Mouse (Mus musculus) midbrain, postnatal 0 days (tissue): ENCODE data around the gene Lsm12. TPM values are rescaled to one million over a fixed set of nuclear protein-coding genes. Genes with fewer than 3 reads are reported as not detected.

ENCODE experiments used
- ATAC-seq: fragments of 200-750 bp; cut with Nextera tagmentation; 2 replicates; pipeline ENCODE4 v1.8.0; 2017; ENCODE audit warnings: moderate number of reproducible peaks, mild to moderate bottlenecking, moderate TSS enrichment, moderate library complexity; ENCODE audit not compliant: low FRiP score
- DNase-seq: peaks from one replicate; pipeline ENCODE4 v3.0.0-alpha.2; 2015; ENCODE audit warnings: low spot score
- H3K27ac ChIP-seq: fragments of 300-500 bp; sonication (generic); 2 replicates; pipeline ENCODE4 v1.5.1; 2014; ENCODE audit warnings: low read depth, mild to moderate bottlenecking, low read length, mixed read lengths
- H3K27me3 ChIP-seq: fragments of 300-500 bp; sonication (generic); 2 replicates; pipeline ENCODE4 v1.6.1; 2014; ENCODE audit warnings: low read length, control low read depth, mixed read lengths; ENCODE audit not compliant: insufficient read depth
- H3K36me3 ChIP-seq: fragments of 300-500 bp; sonication (generic); 2 replicates; pipeline ENCODE4 v1.6.1; 2014; ENCODE audit warnings: low read length, control low read depth, mixed read lengths; ENCODE audit not compliant: insufficient read depth
- H3K4me1 ChIP-seq: fragments of 300-500 bp; sonication (generic); 2 replicates; pipeline ENCODE4 v1.6.1; 2014; ENCODE audit warnings: mild to moderate bottlenecking, control low read depth, antibody characterized with exemption, low read length, mixed read lengths; ENCODE audit not compliant: insufficient read depth
- H3K4me2 ChIP-seq: fragments of 300-500 bp; sonication (generic); 2 replicates; pipeline ENCODE4 v1.6.1; 2014; ENCODE audit warnings: low read depth, mild to moderate bottlenecking, low read length, mixed read lengths; ENCODE audit not compliant: poor library complexity, severe bottlenecking
- H3K4me3 ChIP-seq: fragments of 300-500 bp; sonication (generic); 2 replicates; pipeline ENCODE4 v1.5.1; 2014; ENCODE audit warnings: low read depth, mild to moderate bottlenecking, low read length, moderate library complexity
- H3K9ac ChIP-seq: fragments of 300-500 bp; sonication (generic); replicated peaks from 2 replicates; pipeline ENCODE4 v1.6.1; 2014; ENCODE audit warnings: mild to moderate bottlenecking, low read length, moderate library complexity, mixed read lengths; ENCODE audit not compliant: poor library complexity, severe bottlenecking
- H3K9me3 ChIP-seq: fragments of 300-500 bp; sonication (generic); 2 replicates; pipeline ENCODE4 v1.6.1; 2016; ENCODE audit warnings: low read length, control low read depth
- CTCF ChIP-seq: IDR thresholded peaks from 2 replicates; pipeline ENCODE4 v1.5.1; 2016; ENCODE audit warnings: antibody characterized with exemption, mild to moderate bottlenecking
- WGBS: fragments of 180-500 bp; shearing (Covaris S2); extraction: QIAGEN DNeasy Blood & Tissue Kit; methylation state at CpG from one replicate; pipeline ENCODE4 v1.1.7; 2014; 5-methylcytosine and 5-hydroxymethylcytosine counted together
- polyA plus RNA-seq: library from polyadenylated mRNA; unstranded; fragments of >200 nt; fragmentation: Nextera tagmentation; extraction: Ambion mirVana; gene quantifications from 2 replicates; pipeline ENCODE4 v1.2.1, GENCODE M21; 2015
- total RNA-seq: library from RNA; depleted of rRNA; stranded (reverse); fragments of >200 nt; gene quantifications from 2 replicates; pipeline ENCODE4 v1.2.3, GENCODE M21; 2014

The Lsm12 gene
- total and polyA plus RNA-seq, 2 experiments from 2014 or later: 77.7 to 147 TPM

DNA sequence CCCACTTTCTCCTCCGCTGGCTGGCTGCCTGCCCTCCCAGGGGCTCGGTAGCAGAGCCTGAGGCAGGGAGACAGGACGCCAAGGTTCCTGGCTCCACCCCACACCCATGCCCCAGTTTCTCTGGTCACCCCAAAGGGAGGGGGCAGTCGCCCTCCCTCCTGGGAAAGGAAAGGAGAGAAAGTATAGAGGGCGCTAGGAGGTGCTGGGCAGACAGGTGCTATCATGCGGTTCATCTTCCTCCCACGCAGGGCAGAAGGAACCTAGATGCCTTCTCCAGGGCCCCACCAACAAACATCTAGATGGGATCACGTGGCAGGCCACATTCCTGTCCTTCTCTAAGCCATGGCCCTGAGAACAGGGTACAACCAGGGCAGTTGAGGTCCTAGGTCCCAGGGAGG, 36.9 kb upstream of the Lsm12 start:
- DNase-seq: no peak
- Histone ChIP-seq H3K27me3 (no peaks in the 10 kb centered on the region), H3K27ac (no peak overlapping the region), H3K9me3 (no peaks in the 10 kb centered on the region), H3K9ac (peak overlapping the region; percentile 36; the same call in 1 of the 2 replicates), H3K36me3 (peaks cover 17% of the 10 kb centered on the region), H3K4me3 (no peak overlapping the region), H3K4me2 (no peak overlapping the region), H3K4me1 (peaks cover 24% of the 10 kb centered on the region; the same call in 1 of the 2 replicates)
- TF ChIP-seq CTCF: no peak
- ATAC-seq: no peak
- 75% methylated on average over 8 of the region's 8 CpGs for WGBS

DNA sequence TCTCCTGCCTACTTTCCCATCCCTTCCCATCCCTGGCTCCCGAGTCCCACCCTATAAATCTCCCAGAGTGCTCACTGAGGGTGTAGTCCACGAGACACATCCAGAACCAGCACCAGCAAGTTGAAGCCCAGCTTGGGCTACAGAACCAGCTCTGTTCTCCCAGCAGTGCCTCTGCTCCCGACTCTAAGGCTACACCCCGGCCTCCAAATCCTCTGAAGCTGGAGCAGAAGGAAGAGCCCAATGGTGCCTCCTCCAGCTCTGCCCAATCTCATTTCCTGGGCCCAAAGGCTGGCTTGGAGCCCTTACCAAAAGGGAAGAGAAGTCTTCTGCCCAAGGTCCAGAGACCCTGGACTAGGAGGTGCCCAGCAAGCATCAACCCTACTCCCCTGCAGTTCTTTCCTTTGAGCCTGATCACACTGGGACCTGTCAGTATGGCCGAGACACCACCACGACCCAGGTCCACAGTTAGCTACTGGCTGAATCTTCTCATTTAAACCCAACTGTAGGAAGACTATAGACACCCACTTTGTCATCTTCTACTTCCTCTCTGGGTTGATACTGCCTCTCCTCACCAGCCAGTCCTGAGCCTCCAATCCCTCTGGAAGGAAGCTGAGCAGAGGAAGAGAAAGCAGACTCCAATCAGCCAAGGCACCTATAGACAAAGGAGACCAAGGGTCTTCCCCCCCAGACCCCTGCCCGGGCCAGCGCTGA, 36.3 kb upstream of the Lsm12 start:
- no peak overlapping the region for H3K4me2 ChIP-seq
- H3K36me3 ChIP-seq: peaks cover 17% of the 10 kb centered on the region
- peaks cover 24% of the 10 kb centered on the region; the same call in 1 of the 2 replicates for H3K4me1 ChIP-seq
- no peak overlapping the region for H3K9ac ChIP-seq
- 85% methylated on average over 8 of the region's 8 CpGs for WGBS
- H3K4me3 ChIP-seq: no peak overlapping the region
- no peaks in the 10 kb centered on the region for H3K9me3 ChIP-seq
- TF ChIP-seq CTCF: no peak
- no peaks in the 10 kb centered on the region for H3K27me3 ChIP-seq
- DNase-seq (no peak), ATAC-seq (no peak)
- H3K27ac ChIP-seq: no peak overlapping the region

DNA sequence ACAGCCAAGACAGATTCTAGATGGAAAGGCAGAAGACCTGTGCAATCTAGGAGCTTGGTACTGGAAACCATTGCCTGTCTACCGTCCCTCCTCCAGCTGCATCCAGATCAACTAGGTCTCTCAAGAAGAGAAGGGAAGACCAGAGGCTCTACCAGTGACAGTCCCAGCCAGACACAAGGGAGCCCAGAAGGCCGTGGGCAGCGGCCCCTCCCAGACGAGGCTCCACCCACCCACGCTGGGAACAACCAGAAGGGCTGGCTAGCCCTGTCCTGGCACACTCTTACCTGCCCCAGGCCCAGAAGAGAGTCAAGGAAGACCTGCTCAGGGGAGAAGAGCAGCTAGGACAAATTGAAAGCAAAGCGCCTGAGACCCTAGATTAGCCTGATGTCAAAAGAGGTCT, 35.4 kb upstream of the Lsm12 start:
- no peak overlapping the region for H3K4me2 ChIP-seq
- H3K4me1 ChIP-seq: peaks cover 30% of the 10 kb centered on the region; the same call in 1 of the 2 replicates
- no peak overlapping the region for H3K27ac ChIP-seq
- DNase-seq (no peak), ATAC-seq (no peak)
- no peak overlapping the region for H3K4me3 ChIP-seq
- H3K9ac ChIP-seq: no peak overlapping the region
- no peak for TF ChIP-seq CTCF
- peaks cover 17% of the 10 kb centered on the region for H3K36me3 ChIP-seq
- no peaks in the 10 kb centered on the region for H3K9me3 ChIP-seq
- WGBS: 66% methylated on average over 6 of the region's 6 CpGs
- no peaks in the 10 kb centered on the region for H3K27me3 ChIP-seq

DNA sequence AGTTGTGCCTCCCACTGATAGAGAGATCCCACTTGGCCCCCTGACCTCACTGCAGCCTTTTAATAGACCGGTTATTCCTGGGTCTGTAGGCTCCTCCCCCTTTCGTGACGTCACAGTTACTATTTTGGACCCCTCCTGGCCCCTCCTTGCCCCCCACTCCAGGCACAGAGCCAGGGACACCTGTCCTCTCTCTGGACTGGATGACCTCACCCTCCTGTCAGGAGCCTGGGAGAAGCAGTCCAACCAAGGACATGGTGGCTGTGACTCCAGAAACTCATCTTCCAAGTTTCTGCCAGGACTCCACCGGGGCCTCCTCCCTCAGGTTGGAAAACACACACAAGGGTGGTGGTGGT, 34.9 kb upstream of the Lsm12 start:
- Histone ChIP-seq H3K27me3 (no peaks in the 10 kb centered on the region), H3K9ac (no peak overlapping the region), H3K4me2 (no peak overlapping the region), H3K4me3 (no peak overlapping the region), H3K27ac (no peak overlapping the region), H3K36me3 (peaks cover 17% of the 10 kb centered on the region), H3K4me1 (peaks cover 29% of the 10 kb centered on the region; the same call in 1 of the 2 replicates), H3K9me3 (no peaks in the 10 kb centered on the region)
- TF ChIP-seq CTCF: no peak
- WGBS: 81% methylated on average over 4 of the region's 4 CpGs
- no peak for ATAC-seq
- DNase-seq: no peak

GRCm38 (mm10) chr11:102219247-102219993, 34.3 kb upstream of the Lsm12 start:
- ATAC-seq: no peak
- peak overlapping the region; percentile 59; the same call in 1 of the 2 replicates for H3K9ac ChIP-seq
- H3K4me2 ChIP-seq: peak overlapping the region; percentile 54
- H3K27me3 ChIP-seq: no peaks in the 10 kb centered on the region
- H3K4me1 ChIP-seq: peaks cover 24% of the 10 kb centered on the region; the same call in 1 of the 2 replicates
- peaks cover 17% of the 10 kb centered on the region for H3K36me3 ChIP-seq
- TF ChIP-seq CTCF: no peak
- WGBS: 66% methylated on average over 14 of the region's 14 CpGs
- H3K4me3 ChIP-seq: no peak overlapping the region
- DNase-seq: no peak
- no peaks in the 10 kb centered on the region for H3K9me3 ChIP-seq
- peak overlapping the region; percentile 62 for H3K27ac ChIP-seq

DNA sequence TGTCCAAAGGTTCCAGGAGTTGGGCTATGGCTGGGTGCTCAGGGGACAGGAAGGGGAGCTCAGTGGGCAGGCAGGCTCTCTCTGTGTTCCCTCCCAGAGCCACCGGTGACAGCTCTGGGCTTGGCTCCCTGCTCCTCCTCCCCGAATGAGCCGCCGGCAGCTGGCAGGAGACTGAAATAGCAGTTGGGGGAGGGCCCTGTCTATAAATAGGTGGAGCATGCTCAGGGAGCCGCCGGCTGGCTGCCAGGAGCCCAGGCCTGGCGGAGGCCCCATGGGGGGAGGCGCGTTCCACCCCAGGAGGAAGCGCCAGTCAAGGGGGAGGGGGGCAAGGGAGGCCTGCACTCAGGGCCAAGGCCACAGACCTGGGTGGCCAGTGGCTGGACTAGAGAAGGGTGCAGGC, 33.7 kb upstream of the Lsm12 start:
- DNase-seq (peak; percentile 92), ATAC-seq (peak; percentile 60)
- Histone ChIP-seq H3K4me1 (peaks cover 28% of the 10 kb centered on the region; the same call in 1 of the 2 replicates), H3K27ac (peak overlapping the region; percentile 62), H3K9me3 (no peaks in the 10 kb centered on the region), H3K27me3 (no peaks in the 10 kb centered on the region), H3K9ac (peak overlapping the region; percentile 59), H3K4me3 (peak overlapping the region; percentile 22), H3K4me2 (peak overlapping the region; percentile 54), H3K36me3 (peaks cover 17% of the 10 kb centered on the region)
- WGBS: 2% methylated on average over 7 of the region's 10 CpGs
- no peak for TF ChIP-seq CTCF
